Mouse (Mus musculus): ENCODE measurements around the gene Nxf1. TPM values are rescaled to one million over a fixed set of nuclear protein-coding genes. Genes with fewer than 3 reads are reported as not detected.

Nxf1 gene
- polyA plus RNA-seq, 1 experiment from 2014 or later, result 200 TPM

DNA sequence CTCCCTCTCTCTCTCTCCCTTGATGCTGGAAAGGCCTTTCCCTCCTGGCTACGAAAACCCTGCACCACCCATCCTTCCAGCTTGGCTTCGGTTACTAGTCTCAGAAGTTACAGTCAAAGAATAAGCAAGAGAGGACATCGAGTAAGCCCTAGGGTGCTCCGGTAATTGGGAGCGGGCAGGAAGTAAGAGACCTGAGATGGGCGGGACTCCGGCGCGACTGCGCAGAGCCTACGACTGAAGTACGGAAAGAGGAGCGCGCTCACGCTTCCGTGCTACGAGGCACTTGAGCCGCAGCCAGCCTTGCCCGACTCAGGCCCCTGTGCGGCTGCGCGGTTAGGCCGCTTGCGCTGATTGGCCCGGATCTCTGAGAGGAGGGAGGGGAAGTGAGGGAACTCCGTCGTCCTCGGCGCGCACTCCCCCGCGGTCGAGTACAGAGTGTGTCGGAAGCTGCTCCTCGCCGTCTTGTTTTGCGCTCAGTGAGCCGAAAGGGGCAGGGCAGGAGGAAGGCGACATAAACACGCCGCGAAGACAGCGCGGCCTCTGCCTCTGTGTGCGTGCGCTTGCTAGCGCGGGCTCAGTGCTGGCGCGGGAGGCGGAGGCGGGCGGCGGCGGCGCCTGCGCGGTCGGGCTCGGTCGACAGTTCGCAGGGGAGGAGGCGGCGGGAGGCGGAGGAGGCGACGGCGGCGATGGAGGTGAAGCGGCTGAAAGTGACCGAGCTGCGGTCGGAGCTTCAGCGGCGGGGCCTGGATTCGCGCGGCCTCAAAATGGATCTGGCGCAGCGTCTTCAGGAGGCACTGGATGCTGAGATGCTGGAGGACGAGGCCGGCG, 62.9 kb downstream of the Nxf1 start, which contains the start of gene Hnrnpul2:
Hnrnpul2 (plus strand) TSS at position 415 of the 828 bp plus-strand sequence.
- Histone ChIP-seq H3K4me1 (replicated peaks; ENCODE audit: control insufficient read depth, insufficient read depth, low read length) (peaks cover 47% of the 10 kb centered on the region), H3K36me3 (ENCODE audit: control insufficient read depth, insufficient read depth) (peaks cover 5% of the 10 kb centered on the region), H3K9ac (replicated peaks; ENCODE audit: low read depth, low read length) (peak within 1 kb of the TSS; percentile 93), H3K4me2 (ENCODE audit: low read length) (peak within 1 kb of the TSS; percentile 92), H3K27me3 (replicated peaks; ENCODE audit: control insufficient read depth, insufficient read depth, low read length) (no peaks in the 10 kb centered on the region), H3K4me3 (replicated peaks; ENCODE audit: low read length) (peak within 1 kb of the TSS; percentile 99), H3K9me3 (ENCODE audit: control insufficient read depth, low read length) (no peaks in the 10 kb centered on the region), H3K27ac (ENCODE audit: low read length) (peak within 1 kb of the TSS; percentile 100)
- peak; percentile 94 for ATAC-seq
- under 1% methylated on average over 82 of the region's 83 CpGs for WGBS

Small RNA genes lying within 50 kb of the gene (microRNA-seq; reads per million reads assigned to microRNA genes)
- gene Mir6992, result not detected

Other genes starting within 250 kb of the Nxf1 start
- gene Slc22a8, start 165.8 kb upstream of the Nxf1 start, polyA plus RNA-seq (2015; fragmentation: Nextera tagmentation; extraction: Ambion mirVana), result 9.2 and 11.2 TPM in 2 replicates
- gene Slc22a6, start 139.0 kb upstream of the Nxf1 start, polyA plus RNA-seq (2015; fragmentation: Nextera tagmentation; extraction: Ambion mirVana), result 9.4 and 14.0 TPM in 2 replicates
- gene Chrm1, start 93.3 kb upstream of the Nxf1 start, polyA plus RNA-seq (2015; fragmentation: Nextera tagmentation; extraction: Ambion mirVana), result 6.9 and 8.2 TPM in 2 replicates
- gene Slc3a2, start 33.7 kb upstream of the Nxf1 start, polyA plus RNA-seq (2015; fragmentation: Nextera tagmentation; extraction: Ambion mirVana), result 186 TPM in 2 replicates
- 90.6 and 109 TPM in 2 replicates for gene Wdr74, start 21.2 kb upstream of the Nxf1 start, polyA plus RNA-seq (2015; fragmentation: Nextera tagmentation; extraction: Ambion mirVana)
- gene 1700092M07Rik, start 16.4 kb upstream of the Nxf1 start, polyA plus RNA-seq (2015; fragmentation: Nextera tagmentation; extraction: Ambion mirVana), result 2.5 and 2.8 TPM in 2 replicates
- 129 and 136 TPM in 2 replicates for gene Stx5a, start 15.7 kb upstream of the Nxf1 start, polyA plus RNA-seq (2015; fragmentation: Nextera tagmentation; extraction: Ambion mirVana)
- gene Tmem223, start 13.9 kb downstream of the Nxf1 start, polyA plus RNA-seq (2015; fragmentation: Nextera tagmentation; extraction: Ambion mirVana), result 230 and 247 TPM in 2 replicates
- gene Tmem179b, start 17.4 kb downstream of the Nxf1 start, polyA plus RNA-seq (2015; fragmentation: Nextera tagmentation; extraction: Ambion mirVana), result 27.0 and 29.1 TPM in 2 replicates
- gene Taf6l, start 29.3 kb downstream of the Nxf1 start, polyA plus RNA-seq (2015; fragmentation: Nextera tagmentation; extraction: Ambion mirVana), result 30.8 and 32.2 TPM in 2 replicates
- 160 and 164 TPM in 2 replicates for gene Polr2g, start 41.5 kb downstream of the Nxf1 start, polyA plus RNA-seq (2015; fragmentation: Nextera tagmentation; extraction: Ambion mirVana)
- gene Zbtb3, start 45.5 kb downstream of the Nxf1 start, polyA plus RNA-seq (2015; fragmentation: Nextera tagmentation; extraction: Ambion mirVana), result 8.9 and 9.6 TPM in 2 replicates
- 71.1 and 72.1 TPM in 2 replicates for gene Ttc9c, start 62.3 kb downstream of the Nxf1 start, polyA plus RNA-seq (2015; fragmentation: Nextera tagmentation; extraction: Ambion mirVana)
- 5.1 and 5.5 TPM in 2 replicates for gene Hnrnpul2, start 62.9 kb downstream of the Nxf1 start, polyA plus RNA-seq (2015; fragmentation: Nextera tagmentation; extraction: Ambion mirVana)
- gene AC129217.1, start 72.7 kb downstream of the Nxf1 start, polyA plus RNA-seq (2015; fragmentation: Nextera tagmentation; extraction: Ambion mirVana), result not detected in 2 replicates
- gene Bscl2, start 80.4 kb downstream of the Nxf1 start, polyA plus RNA-seq (2015; fragmentation: Nextera tagmentation; extraction: Ambion mirVana), result 88.3 and 98.7 TPM in 2 replicates
- gene Gng3, start 82.1 kb downstream of the Nxf1 start, polyA plus RNA-seq (2015; fragmentation: Nextera tagmentation; extraction: Ambion mirVana), result 258 and 306 TPM in 2 replicates
- 0.45 and 0.57 TPM in 2 replicates for gene Lrrn4cl, start 93.7 kb downstream of the Nxf1 start, polyA plus RNA-seq (2015; fragmentation: Nextera tagmentation; extraction: Ambion mirVana)
- gene Ubxn1, start 114.4 kb downstream of the Nxf1 start, polyA plus RNA-seq (2015; fragmentation: Nextera tagmentation; extraction: Ambion mirVana), result 172 and 173 TPM in 2 replicates
- gene Uqcc3, start 123.8 kb downstream of the Nxf1 start, polyA plus RNA-seq (2015; fragmentation: Nextera tagmentation; extraction: Ambion mirVana), result 49.7 and 53.5 TPM in 2 replicates
- gene Lbhd1, start 126.7 kb downstream of the Nxf1 start, polyA plus RNA-seq (2015; fragmentation: Nextera tagmentation; extraction: Ambion mirVana), result 50.0 and 51.9 TPM in 2 replicates
- not detected in 2 replicates for gene Gm49403, start 126.9 kb downstream of the Nxf1 start, polyA plus RNA-seq (2015; fragmentation: Nextera tagmentation; extraction: Ambion mirVana)
- gene 1810009A15Rik, start 131.8 kb downstream of the Nxf1 start, polyA plus RNA-seq (2015; fragmentation: Nextera tagmentation; extraction: Ambion mirVana), result 49.9 and 50.6 TPM in 2 replicates
- 0.34 TPM in 1 of 2 replicates, not detected in the other for gene Gm49416, start 131.9 kb downstream of the Nxf1 start, polyA plus RNA-seq (2015; fragmentation: Nextera tagmentation; extraction: Ambion mirVana)
- 41.0 and 45.9 TPM in 2 replicates for gene Ints5, start 135.9 kb downstream of the Nxf1 start, polyA plus RNA-seq (2015; fragmentation: Nextera tagmentation; extraction: Ambion mirVana)
- gene Ganab, start 141.0 kb downstream of the Nxf1 start, polyA plus RNA-seq (2015; fragmentation: Nextera tagmentation; extraction: Ambion mirVana), result 91.7 and 95.1 TPM in 2 replicates
- 67.3 and 75.9 TPM in 2 replicates for gene B3gat3, start 163.3 kb downstream of the Nxf1 start, polyA plus RNA-seq (2015; fragmentation: Nextera tagmentation; extraction: Ambion mirVana)
- 1.7 and 1.8 TPM in 2 replicates for gene Rom1, start 172.3 kb downstream of the Nxf1 start, polyA plus RNA-seq (2015; fragmentation: Nextera tagmentation; extraction: Ambion mirVana)
- 9.7 and 10.5 TPM in 2 replicates for gene Eml3, start 172.5 kb downstream of the Nxf1 start, polyA plus RNA-seq (2015; fragmentation: Nextera tagmentation; extraction: Ambion mirVana)
- 175 and 186 TPM in 2 replicates for gene Mta2, start 184.8 kb downstream of the Nxf1 start, polyA plus RNA-seq (2015; fragmentation: Nextera tagmentation; extraction: Ambion mirVana)
- gene Tut1, start 196.8 kb downstream of the Nxf1 start, polyA plus RNA-seq (2015; fragmentation: Nextera tagmentation; extraction: Ambion mirVana), result 33.6 and 35.5 TPM in 2 replicates
- 346 and 348 TPM in 2 replicates for gene Eef1g, start 210.0 kb downstream of the Nxf1 start, polyA plus RNA-seq (2015; fragmentation: Nextera tagmentation; extraction: Ambion mirVana)
- 2.2 and 3.4 TPM in 2 replicates for gene Ahnak, start 232.2 kb downstream of the Nxf1 start, polyA plus RNA-seq (2015; fragmentation: Nextera tagmentation; extraction: Ambion mirVana)